Mouse (Mus musculus): ENCODE measurements around the gene Olfr692.
"Not testable (repeated sequence)": the region's sequence is repeated elsewhere in the genome, so short reads cannot be mapped to it uniquely, and the experiment has no call there.

Olfr692 gene

GRCm38 (mm10) chr7:105367930-105368329 is at the start of gene Olfr692:
Gene Olfr692, plus strand, starts transcription at chr7:105368230.
- DNase-seq (ENCODE audit: extremely low read depth, insufficient read length, low spot score) = no peak

DNA sequence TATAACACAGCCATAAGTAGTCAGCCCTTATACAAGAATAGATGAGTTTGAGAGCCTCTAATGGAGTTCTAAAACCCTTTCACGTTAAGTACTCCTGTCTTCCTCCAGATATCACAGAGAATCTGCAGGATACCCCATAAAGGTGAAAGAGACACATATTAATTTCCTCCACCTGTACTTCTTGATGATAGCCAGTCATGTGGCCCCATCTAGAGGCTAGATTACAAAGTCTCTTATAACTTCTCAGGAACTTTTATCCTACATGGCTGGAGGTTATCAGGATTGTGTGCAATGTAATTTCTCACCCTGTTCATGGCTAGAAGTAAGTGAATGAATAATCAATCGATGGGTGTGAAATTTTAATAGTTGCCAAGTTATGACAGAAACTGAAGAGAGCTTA is 42.7 kb upstream of the Olfr692 start:
- no peak for DNase-seq (ENCODE audit: extremely low read depth, insufficient read length, low spot score)

DNA sequence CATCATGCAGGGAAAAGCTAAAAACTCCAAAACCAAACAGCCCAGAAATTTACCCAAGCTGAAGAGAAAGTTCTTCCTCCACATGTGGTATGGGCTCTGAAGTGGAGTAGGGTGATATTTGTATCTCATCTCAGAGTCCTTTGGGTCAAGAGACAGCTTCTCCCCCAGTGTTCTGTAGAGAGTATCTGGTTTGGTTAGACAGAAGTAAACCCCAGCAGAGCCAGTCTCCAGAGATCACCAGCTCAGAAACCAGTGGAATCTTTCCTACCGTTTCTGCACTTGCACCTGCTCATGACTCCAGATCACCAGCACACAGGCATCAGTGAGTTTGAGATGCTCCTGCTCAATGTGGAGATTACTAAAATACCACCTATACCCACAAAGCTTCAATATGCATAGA is 34.0 kb upstream of the Olfr692 start, which contains the start of gene Olfr690:
Gene Olfr690 (minus strand): TSS at position 101 of the 400 bp plus-strand sequence.
- no peak for DNase-seq (ENCODE audit: extremely low read depth, insufficient read length, low spot score)

DNA sequence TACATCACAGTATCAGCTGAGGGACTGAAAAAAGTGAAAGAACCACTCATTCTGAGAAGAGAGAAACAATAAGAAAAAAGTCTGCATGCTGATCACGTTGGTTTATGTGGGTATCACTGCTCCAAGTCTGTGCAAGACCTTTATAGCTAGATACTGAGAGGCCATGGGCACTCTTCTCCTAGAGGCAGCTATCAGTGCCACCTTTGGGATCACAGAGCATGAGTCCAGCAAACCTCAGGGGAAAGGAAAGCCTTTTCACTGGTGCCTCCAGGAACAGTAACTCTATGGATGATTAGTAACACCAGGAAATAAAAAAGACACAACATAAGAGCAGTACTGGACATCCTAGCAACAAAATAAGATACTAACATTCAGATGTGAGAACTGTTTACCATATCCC is 25.9 kb upstream of the Olfr692 start, which contains the start of gene Olfr691:
Gene Olfr691 (minus strand): TSS at position 101 of the 400 bp plus-strand sequence.
- DNase-seq (ENCODE audit: extremely low read depth, insufficient read length, low spot score) = no peak

- DNase-seq (ENCODE audit: extremely low read depth, insufficient read length, low spot score) = no peak
Observed at GRCm38 (mm10) chr7:105342752-105343151, 25.3 kb upstream of the Olfr692 start.

DNA sequence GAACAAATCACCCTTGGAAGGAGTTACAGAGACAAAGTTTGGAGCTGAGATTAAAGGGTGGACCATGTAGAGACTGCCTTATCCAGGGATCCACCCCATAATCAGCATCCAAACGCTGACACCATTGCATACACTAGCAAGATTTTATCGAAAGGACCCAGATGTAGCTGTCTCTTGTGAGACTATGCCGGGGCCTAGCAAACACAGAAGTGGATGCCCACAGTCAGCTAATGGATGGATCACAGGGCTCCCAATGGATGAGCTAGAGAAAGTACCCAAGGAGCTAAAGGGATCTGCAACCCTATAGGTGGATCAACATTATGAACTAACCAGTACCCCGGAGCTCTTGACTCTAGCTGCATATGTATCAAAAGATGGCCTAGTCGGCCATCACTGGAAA is 12.0 kb upstream of the Olfr692 start:
- not testable (repeated sequence) for DNase-seq (ENCODE audit: extremely low read depth, insufficient read length, low spot score)

DNA sequence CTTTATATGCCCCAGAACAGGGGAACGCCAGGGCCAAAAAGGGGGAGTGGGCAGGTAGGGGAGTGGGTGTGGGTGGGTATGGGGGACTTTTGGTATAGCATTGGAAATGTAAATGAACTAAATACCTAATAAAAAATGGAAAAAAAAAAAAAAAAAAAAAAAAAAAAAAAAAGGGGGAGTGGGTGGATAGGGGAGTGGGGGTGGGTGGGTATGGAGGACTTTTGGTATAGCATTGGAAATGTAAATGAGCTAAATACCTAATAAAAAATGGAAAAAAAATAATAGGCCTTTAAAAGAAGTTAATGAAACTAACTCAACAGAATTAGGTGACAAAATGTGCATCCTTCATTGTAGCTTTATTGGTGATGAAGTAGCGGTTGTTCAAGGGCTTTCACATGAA is 11.5 kb upstream of the Olfr692 start:
- DNase-seq (ENCODE audit: extremely low read depth, insufficient read length, low spot score) = not testable (repeated sequence)

DNA sequence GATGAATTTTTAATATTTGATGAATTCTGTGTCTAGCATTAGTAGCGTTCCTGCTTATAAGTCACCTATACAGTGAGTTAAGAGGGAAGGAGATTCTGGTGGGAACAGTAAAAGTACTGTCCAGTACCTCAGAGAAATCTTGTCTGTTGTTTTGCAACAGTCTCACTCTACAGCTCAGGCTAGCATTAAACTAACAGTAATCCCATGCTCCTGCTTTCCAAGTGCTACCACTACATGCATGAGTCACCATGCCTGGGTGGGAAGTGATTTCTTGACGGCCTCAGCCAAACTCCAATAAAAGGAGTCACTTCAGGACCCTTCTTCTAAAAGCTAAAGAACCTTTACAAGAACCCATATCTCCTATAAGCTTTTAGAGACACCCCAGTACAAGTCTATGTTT is 6.3 kb upstream of the Olfr692 start:
- no peak for DNase-seq (ENCODE audit: extremely low read depth, insufficient read length, low spot score)

DNA sequence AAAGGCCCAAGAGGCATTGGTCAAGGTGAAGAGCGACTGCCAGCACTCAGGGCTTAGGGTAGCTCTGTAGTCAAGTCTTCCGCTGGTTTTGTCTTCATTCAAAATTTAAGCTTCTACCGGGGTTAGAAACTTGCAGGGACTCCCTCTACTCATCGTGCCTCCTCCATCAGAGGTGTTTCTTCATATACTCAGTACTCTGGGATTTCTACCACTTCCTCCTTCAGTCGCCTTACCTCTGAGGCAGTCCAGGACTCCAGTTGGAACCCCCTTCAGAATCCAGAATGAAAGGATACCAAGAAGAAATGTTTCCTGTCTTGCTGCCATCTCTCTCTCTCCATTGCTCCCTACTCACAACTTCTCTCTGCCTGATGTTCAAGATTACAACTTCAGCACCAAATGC is 762 bp upstream of the Olfr692 start:
- DNase-seq (ENCODE audit: extremely low read depth, insufficient read length, low spot score) = no peak

DNA sequence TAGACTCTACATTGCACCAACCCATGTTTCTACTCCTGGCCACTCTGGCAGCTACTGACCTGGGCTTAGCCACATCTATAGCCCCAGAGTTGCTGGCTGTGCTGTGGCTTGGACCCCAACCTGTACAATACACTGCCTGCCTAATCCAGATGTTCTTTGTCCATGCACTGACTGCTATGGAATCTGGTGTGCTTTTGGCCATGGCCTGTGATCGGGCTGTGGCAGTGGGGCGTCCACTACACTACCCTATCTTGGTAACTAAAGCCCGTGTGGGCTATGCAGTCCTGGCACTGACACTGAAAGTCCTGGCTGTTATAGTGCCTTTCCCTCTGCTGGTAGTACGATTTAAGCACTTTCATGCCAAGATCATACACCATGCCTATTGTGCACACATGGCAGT is 491 bp downstream of the Olfr692 start:
- DNase-seq (ENCODE audit: extremely low read depth, insufficient read length, low spot score) = no peak

- no peak for DNase-seq (ENCODE audit: extremely low read depth, insufficient read length, low spot score)
Observed at GRCm38 (mm10) chr7:105372912-105373311, 4.9 kb downstream of the Olfr692 start.

DNA sequence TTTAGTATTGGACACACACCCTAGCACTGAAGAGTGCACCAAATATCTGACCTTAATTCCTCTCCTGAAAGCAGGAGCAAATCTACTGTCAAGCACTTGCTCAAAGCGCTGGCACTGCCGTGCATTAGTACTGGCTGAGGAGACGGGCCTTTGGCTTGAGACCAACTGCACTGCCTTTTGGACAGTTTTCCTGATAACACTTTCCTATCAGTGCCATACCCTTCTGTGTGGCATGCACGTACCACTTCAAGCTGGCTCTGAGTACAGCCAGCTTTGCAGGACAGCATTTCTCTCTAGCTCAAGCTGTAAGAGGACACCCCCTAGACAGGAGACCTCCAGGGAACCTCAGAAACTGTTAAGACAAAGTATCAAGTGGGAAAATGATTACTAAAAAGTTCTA is 5.5 kb downstream of the Olfr692 start:
- no peak for DNase-seq (ENCODE audit: extremely low read depth, insufficient read length, low spot score)

DNA sequence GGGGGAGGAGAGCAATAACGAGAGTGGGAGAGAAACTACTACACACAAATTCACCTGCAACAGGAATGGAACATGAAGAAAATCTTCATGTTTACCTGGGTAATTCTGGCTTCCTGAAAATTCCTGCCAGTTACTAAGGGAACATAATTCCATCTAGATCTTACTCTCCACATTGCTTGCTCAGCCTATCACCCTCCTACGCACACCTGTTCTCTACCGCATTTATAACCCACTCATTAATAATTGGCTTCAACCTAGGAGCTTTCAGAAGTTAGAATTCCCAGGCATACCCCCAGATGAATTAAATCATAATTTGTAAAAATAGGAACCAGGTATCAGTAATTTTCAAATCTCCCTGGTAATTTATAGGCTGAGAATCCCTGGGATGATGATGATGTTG is 5.9 kb downstream of the Olfr692 start:
- DNase-seq (ENCODE audit: extremely low read depth, insufficient read length, low spot score) = no peak

- no peak for DNase-seq (ENCODE audit: extremely low read depth, insufficient read length, low spot score)
Observed at GRCm38 (mm10) chr7:105374866-105375265, 6.8 kb downstream of the Olfr692 start, which contains the start of gene Gm5901. Gene Gm5901, plus strand, starts transcription at chr7:105375038.

GRCm38 (mm10) chr7:105380329-105380728 is 12.3 kb downstream of the Olfr692 start:
- DNase-seq (ENCODE audit: extremely low read depth, insufficient read length, low spot score) = no peak

- no peak for DNase-seq (ENCODE audit: extremely low read depth, insufficient read length, low spot score)
Observed at GRCm38 (mm10) chr7:105387696-105388095, 19.7 kb downstream of the Olfr692 start.

GRCm38 (mm10) chr7:105390236-105390635 is 22.2 kb downstream of the Olfr692 start:
- DNase-seq (ENCODE audit: extremely low read depth, insufficient read length, low spot score) = no peak

DNA sequence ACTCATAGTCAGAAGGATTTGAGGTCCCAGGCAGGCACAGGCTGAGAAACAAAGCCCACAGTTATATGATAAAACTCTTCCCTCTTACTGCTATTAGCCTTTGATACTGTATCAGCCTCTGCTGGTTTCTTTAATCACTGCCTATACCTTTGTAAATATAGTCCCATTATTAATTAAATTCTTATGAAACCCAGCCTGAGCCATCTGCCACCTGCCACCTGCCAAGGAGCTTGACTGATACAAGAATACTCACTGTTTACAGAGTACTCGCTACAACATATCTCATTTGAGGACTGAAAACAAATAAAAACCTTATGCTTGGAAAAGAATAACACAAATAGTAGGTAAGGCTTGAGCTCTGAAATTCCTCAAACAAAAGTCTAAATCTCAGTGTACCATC is 26.6 kb downstream of the Olfr692 start:
- DNase-seq (ENCODE audit: extremely low read depth, insufficient read length, low spot score) = no peak

DNA sequence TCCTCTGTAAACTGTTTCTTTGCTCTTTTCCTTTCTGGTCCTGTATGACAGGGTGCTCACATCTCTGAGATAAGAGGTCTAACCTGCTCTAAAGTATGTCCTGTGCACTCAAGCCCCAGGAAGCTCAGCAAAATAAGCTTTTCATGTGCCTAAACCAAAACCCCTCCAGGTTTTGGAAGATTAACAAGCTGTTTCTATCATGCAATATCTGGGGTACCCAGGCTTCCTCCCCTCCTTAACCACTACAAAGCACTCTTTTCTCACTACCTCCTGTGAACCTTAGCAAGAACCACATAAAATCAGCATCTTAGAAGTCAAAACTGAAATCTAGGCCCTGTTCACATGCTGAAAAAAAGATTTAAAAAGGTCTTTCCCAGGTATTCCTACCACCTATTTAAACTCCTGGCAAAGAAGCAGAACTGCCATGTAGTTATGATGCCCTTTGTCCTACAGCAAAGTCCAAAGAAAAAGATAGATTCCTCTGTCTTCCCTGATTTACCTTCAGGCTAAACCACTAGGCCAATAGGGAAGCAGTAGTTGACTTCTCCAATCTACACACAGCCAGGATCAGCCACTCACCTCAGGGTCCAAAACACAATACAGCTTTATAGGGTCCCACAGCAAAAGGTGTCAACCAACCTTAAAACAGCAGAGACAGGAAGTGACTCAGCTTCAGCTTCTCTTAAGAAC is 27.2 kb downstream of the Olfr692 start:
- no peak for DNase-seq (ENCODE audit: extremely low read depth, insufficient read length, low spot score)

DNA sequence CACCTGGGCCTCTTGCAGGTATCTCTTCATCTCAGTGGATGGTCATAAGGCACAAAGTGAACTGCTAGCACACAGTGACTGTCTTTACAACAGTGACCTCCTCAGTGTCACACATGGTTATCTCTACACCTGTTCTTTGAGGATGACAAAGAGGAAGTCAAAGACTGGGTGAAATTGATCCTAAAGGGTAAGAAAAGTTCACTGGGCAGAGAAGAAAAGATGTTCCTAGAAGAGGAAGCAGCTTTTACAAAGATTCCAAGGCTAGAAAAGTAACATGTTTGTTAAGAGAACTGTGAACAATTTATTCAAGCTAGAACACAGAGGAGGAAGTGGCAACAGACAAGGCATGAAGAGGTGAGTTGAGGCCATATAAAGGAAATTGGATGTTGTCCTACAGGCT is 28.1 kb downstream of the Olfr692 start:
- DNase-seq (ENCODE audit: extremely low read depth, insufficient read length, low spot score) = no peak

GRCm38 (mm10) chr7:105399058-105399934 is 31.3 kb downstream of the Olfr692 start:
- DNase-seq (ENCODE audit: extremely low read depth, insufficient read length, low spot score) = no peak

Data from 3134 (cell line).